Mouse (Mus musculus) forebrain, embryonic 16.5 days (tissue): ENCODE data around the gene Gjb5. TPM values are rescaled to one million over a fixed set of nuclear protein-coding genes. Genes with fewer than 3 reads are reported as not detected.
A peak's percentile ranks its signal among the peaks of the same experiment; 100 is the strongest.

ENCODE experiments used
- ATAC-seq: fragments of 200-750 bp; cut with Nextera tagmentation; 2 replicates; pipeline ENCODE4 v1.8.0; 2017; ENCODE audit warnings: mild to moderate bottlenecking, moderate library complexity
- H3K27ac ChIP-seq: fragments of 300-500 bp; sonication (generic); 2 replicates; pipeline ENCODE4 v1.5.1; 2014; ENCODE audit warnings: low read length, control low read depth
- H3K27me3 ChIP-seq: fragments of 300-500 bp; sonication (generic); replicated peaks from 2 replicates; pipeline ENCODE4 v1.6.1; 2014; ENCODE audit warnings: low read length; ENCODE audit not compliant: control insufficient read depth, insufficient read depth
- H3K36me3 ChIP-seq: fragments of 300-500 bp; sonication (generic); 2 replicates; pipeline ENCODE4 v1.6.1; 2014; ENCODE audit not compliant: control insufficient read depth, insufficient read depth
- H3K4me1 ChIP-seq: fragments of 300-500 bp; sonication (generic); replicated peaks from 2 replicates; pipeline ENCODE4 v1.6.1; 2014; ENCODE audit warnings: low read length; ENCODE audit not compliant: control insufficient read depth, insufficient read depth
- H3K4me2 ChIP-seq: fragments of 300-500 bp; sonication (generic); 2 replicates; pipeline ENCODE4 v1.6.1; 2014; ENCODE audit warnings: mild to moderate bottlenecking, low read length, control low read depth
- H3K4me3 ChIP-seq: fragments of 300-500 bp; sonication (generic); replicated peaks from 2 replicates; pipeline ENCODE4 v1.5.1; 2014; ENCODE audit warnings: mild to moderate bottlenecking, low read length, control low read depth
- H3K9ac ChIP-seq: fragments of 300-500 bp; sonication (generic); replicated peaks from 2 replicates; pipeline ENCODE4 v1.6.1; 2014; ENCODE audit warnings: low read depth, low read length, control low read depth
- H3K9me3 ChIP-seq: fragments of 300-500 bp; sonication (generic); 2 replicates; pipeline ENCODE4 v1.6.1; 2016; ENCODE audit warnings: low read length; ENCODE audit not compliant: control insufficient read depth
- WGBS: fragments of 180-500 bp; shearing (Covaris S2); extraction: QIAGEN DNeasy Blood & Tissue Kit; methylation state at CpG from one replicate; pipeline ENCODE4 v1.1.7; 2014; 5-methylcytosine and 5-hydroxymethylcytosine counted together
- polyA plus RNA-seq: library from polyadenylated mRNA; unstranded; fragments of >200 nt; fragmentation: Nextera tagmentation; extraction: Ambion mirVana; gene quantifications from 2 replicates; pipeline ENCODE4 v1.2.1, GENCODE M21; 2015

The Gjb5 gene
- polyA plus RNA-seq, 1 experiment from 2014 or later = 0.11 TPM

DNA sequence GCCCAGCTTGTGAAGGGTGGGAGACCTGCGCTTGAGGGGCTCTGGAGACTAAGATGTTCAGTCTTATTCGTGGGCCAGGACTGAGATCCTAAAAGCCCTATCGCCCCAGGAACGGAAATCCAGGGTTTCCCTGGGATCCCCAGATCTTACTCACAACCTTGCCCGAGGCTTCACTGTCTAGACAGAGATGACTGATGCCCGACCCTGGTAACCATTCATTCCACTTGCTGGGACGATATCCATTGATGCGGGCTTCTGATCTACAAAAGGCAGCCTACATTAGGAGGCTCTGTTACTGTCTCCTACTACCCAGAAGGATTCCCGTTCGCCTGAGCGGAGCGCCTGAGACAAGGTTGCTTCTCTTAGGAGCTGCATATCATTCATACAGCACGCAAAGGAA is 26.8 kb downstream of the Gjb5 start:
- no peak overlapping the region for H3K27ac ChIP-seq
- WGBS = 22% methylated on average over 13 of the region's 13 CpGs
- ATAC-seq = no peak
- H3K36me3 ChIP-seq = no peaks in the 10 kb centered on the region
- peaks cover 34% of the 10 kb centered on the region for H3K27me3 ChIP-seq
- no peak overlapping the region for H3K4me3 ChIP-seq
- H3K9me3 ChIP-seq = no peaks in the 10 kb centered on the region
- no peak overlapping the region for H3K4me2 ChIP-seq
- H3K9ac ChIP-seq = no peak overlapping the region
- H3K4me1 ChIP-seq = peaks cover 12% of the 10 kb centered on the region

DNA sequence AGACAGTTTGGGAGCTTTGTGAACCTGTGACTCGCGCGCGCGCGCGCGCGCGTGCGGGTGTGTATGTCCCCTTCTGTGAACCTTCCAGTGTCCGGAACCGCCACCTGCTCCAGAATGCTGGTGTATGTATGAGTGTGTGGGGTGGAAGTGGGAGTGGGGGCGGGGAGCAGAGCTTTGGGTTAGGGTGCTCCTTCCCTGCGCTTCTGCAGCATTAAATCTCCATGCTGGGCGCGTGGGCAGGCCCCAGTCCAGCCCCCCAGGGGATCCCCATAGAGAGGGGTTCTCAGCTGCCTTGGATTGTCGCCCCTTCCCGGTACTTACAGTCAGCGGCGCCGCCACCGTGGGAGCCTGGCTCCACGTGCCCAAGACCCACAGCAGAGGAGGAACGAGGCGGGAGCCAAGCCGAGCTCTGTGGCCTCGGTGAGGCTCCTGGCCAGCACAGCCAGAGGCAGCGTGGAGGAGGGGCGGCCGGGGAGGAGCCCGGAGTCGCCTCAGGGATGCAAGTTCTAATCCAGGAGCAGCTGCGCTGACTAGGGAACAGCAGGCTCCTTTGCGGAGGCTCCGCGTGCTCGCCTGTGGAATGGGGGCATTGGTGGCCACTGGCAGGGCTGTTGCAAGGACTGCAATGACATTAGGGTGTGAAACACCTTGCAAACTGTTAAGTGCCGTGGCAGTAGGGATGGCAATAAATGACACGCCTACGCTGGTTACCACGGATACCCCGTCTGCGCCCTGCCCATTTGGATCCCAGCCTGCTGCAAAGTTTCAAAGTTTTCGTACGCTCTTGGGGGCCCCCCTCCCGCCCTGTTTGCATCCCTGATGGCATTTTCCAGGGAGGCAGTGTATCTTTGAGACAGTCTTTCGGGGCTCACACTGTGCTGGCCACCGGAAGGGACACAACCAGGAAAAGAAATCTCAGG is 27.5 kb downstream of the Gjb5 start, which contains the start of gene Gjb3:
TSS of gene Gjb3 (minus strand) at position 664 of the 920 bp plus-strand sequence.
- H3K27me3 ChIP-seq = peaks cover 35% of the 10 kb centered on the region
- H3K4me2 ChIP-seq = peak within 1 kb of the TSS; percentile 42
- WGBS = 2% methylated on average over 49 of the region's 49 CpGs
- no peak within 1 kb of the TSS for H3K27ac ChIP-seq
- peak within 1 kb of the TSS; percentile 22 for H3K4me3 ChIP-seq
- no peaks in the 10 kb centered on the region for H3K36me3 ChIP-seq
- peaks cover 12% of the 10 kb centered on the region for H3K4me1 ChIP-seq
- no peak for ATAC-seq
- 0 out of 2 replicates have a peak within 1 kb of the TSS, but pooled peaks have one; percentile 5 for H3K9ac ChIP-seq
- no peaks in the 10 kb centered on the region for H3K9me3 ChIP-seq

DNA sequence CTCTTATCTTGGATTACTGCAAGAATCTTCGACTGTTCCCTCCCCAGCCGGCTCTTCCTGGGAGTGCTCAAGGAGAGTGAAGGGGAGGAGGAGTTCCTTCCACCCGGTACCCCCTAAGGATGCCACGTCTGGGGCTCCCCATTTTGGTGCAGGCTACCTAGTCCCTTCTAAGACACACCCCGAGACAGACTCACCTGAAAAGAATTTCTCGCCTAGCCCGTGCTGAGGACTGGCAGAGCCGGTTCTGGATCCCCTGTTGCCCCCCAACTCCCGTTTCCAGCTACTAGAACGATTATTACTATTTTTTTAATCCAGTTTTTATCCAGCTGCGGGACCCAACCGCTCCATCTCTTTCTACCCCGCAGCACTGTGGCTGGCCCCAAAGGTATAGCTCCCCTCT is 28.2 kb downstream of the Gjb5 start:
- peaks cover 38% of the 10 kb centered on the region for H3K27me3 ChIP-seq
- H3K4me3 ChIP-seq = peak overlapping the region; percentile 22
- H3K4me1 ChIP-seq = peaks cover 12% of the 10 kb centered on the region
- H3K4me2 ChIP-seq = peak overlapping the region; percentile 42
- no peak for ATAC-seq
- H3K9me3 ChIP-seq = no peaks in the 10 kb centered on the region
- H3K9ac ChIP-seq = no peak overlapping the region
- H3K36me3 ChIP-seq = no peaks in the 10 kb centered on the region
- 3% methylated on average over 13 of the region's 13 CpGs for WGBS
- H3K27ac ChIP-seq = no peak overlapping the region

DNA sequence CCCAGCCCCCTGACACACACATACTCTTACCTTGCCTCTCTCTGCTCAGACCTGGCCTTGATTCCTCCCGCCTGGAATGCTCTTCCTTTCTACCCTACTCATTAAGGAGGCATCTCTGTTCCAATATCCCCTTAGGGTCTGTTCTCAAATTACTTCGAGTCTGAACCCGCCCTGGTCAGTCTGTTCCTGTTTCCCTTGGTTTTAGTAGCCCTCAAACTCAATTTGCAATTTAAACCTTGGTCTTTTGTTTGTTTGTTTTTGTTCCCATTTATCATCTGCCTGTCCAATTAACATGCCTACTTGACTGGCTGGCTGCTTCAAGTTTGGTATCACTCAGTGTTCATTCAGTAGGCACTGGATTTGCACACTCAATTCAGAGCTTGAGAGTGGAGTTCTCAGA is 28.9 kb downstream of the Gjb5 start:
- Histone ChIP-seq H3K4me2 (no peak overlapping the region), H3K27me3 (peaks cover 38% of the 10 kb centered on the region), H3K4me3 (no peak overlapping the region), H3K9me3 (no peaks in the 10 kb centered on the region), H3K9ac (no peak overlapping the region), H3K36me3 (no peaks in the 10 kb centered on the region), H3K4me1 (peaks cover 12% of the 10 kb centered on the region), H3K27ac (no peak overlapping the region)
- ATAC-seq = no peak
- 4% methylated on average over 3 of the region's 3 CpGs for WGBS

DNA sequence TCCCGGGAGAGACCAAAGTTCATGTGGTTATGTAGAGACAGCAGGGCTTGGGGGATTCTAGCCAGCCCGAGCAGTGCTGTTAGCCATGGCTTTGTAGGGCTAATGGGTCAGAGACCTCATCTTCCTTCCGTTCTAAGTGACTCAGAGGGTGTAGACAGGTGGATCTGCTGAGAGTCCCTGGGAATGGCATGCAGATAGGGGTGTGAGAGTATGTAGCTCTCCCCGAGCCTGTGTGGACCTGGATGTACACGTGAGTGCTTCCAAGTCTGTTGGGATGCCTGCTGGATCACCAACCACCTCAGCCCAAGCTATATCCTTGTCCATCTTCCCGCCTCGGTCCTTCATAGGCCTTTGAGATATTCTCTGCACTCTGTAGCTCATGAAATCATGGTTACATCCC is 29.6 kb downstream of the Gjb5 start:
- Histone ChIP-seq H3K27me3 (peaks cover 38% of the 10 kb centered on the region), H3K4me1 (peaks cover 12% of the 10 kb centered on the region), H3K27ac (no peak overlapping the region), H3K36me3 (no peaks in the 10 kb centered on the region), H3K4me2 (no peak overlapping the region), H3K9me3 (no peaks in the 10 kb centered on the region), H3K4me3 (no peak overlapping the region), H3K9ac (no peak overlapping the region)
- ATAC-seq = no peak
- 71% methylated on average over 7 of the region's 7 CpGs for WGBS

DNA sequence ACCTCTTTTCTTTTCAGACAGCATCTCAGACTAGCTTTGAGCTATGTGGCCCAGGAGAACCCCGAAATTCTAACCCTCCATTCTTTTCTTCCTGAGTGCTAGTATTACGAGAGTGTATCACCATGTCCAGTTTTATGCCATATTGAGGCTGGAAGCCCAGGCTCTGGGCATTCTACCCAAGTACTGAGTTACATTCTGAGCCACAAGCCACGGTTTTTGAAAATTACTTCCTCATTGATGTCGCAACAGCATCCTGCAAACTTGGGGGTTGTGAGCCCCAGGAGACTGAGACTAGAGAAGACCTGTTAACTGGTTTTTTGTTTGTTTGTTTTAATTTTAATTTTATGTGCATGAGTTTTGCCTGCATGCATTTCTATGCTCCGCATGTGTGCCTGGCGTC is 30.2 kb downstream of the Gjb5 start:
- Histone ChIP-seq H3K4me3 (no peak overlapping the region), H3K27ac (no peak overlapping the region), H3K27me3 (peaks cover 38% of the 10 kb centered on the region), H3K36me3 (no peaks in the 10 kb centered on the region), H3K4me2 (no peak overlapping the region), H3K9ac (no peak overlapping the region), H3K4me1 (peaks cover 12% of the 10 kb centered on the region), H3K9me3 (no peaks in the 10 kb centered on the region)
- no peak for ATAC-seq
- WGBS = 76% methylated on average over 6 of the region's 6 CpGs

DNA sequence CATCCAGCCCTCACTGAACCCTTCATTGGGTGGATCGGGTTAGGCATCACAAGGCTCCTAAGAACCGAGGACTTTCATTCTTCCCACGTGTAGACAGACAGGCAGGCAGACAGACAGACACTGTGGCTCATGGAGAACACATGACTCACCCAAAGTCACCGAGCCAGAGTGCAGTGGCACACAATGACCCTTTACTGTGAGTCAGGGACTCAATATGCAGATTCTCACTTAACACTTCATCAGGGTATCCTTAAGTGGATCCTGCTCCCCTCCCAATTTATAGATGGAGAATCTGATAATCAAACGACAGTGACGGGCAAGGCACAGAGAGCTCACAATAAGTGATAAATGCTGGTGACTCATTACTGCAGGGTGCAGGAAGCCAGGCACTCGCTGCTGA is 30.7 kb downstream of the Gjb5 start:
- Histone ChIP-seq H3K36me3 (no peaks in the 10 kb centered on the region), H3K9me3 (no peaks in the 10 kb centered on the region), H3K4me1 (peaks cover 12% of the 10 kb centered on the region), H3K27me3 (peaks cover 37% of the 10 kb centered on the region), H3K4me3 (no peak overlapping the region), H3K4me2 (no peak overlapping the region), H3K9ac (no peak overlapping the region), H3K27ac (no peak overlapping the region)
- no peak for ATAC-seq
- WGBS = 74% methylated on average over 7 of the region's 7 CpGs

DNA sequence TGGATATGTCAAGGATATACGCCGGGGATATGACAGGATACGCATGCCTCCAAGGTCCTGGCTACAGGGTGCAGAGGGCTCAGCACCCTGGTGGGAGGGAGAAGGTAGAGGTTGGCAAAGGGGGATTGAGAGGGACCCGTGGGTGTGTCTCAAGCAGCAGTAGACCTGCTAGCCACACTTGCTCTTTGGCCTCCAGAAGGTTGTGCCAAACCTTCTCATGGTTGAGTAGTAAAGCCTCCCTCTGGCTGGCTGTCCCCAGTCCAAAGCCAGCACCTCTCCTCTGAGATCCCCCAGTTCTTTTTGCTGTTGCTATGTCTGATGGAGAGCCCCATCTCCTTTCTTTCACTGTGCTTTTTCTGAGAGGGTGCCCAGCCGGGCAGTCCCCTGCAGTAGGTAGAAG is 32.7 kb downstream of the Gjb5 start:
- H3K27ac ChIP-seq = no peak overlapping the region
- no peak overlapping the region for H3K4me3 ChIP-seq
- H3K4me2 ChIP-seq = no peak overlapping the region
- 91% methylated on average over 5 of the region's 5 CpGs for WGBS
- H3K36me3 ChIP-seq = no peaks in the 10 kb centered on the region
- no peaks in the 10 kb centered on the region for H3K9me3 ChIP-seq
- no peak overlapping the region for H3K9ac ChIP-seq
- H3K4me1 ChIP-seq = peaks cover 8% of the 10 kb centered on the region
- ATAC-seq = no peak
- H3K27me3 ChIP-seq = peaks cover 23% of the 10 kb centered on the region

DNA sequence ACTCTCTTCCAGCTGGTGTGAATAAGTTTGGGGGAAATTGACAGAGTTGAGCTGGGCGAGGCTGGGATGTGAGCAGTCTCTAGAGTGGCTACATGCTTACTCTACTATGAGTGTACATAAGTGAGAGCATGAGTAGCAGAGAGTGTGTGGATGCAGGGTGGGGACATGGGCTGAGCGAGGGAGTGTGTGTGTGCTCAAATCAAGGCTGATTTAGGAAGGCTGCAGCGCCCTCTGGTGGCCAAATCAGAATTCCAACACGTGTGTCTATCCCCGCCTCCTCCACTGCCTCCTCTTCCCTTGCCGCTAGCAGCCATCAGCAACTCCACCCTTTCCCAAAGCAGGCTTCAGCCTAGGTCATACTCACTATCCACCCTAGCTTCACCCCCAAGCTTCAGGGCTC is 33.2 kb downstream of the Gjb5 start:
- H3K36me3 ChIP-seq = no peaks in the 10 kb centered on the region
- H3K27me3 ChIP-seq = peaks cover 18% of the 10 kb centered on the region
- peak; percentile 74 for ATAC-seq
- no peak overlapping the region for H3K9ac ChIP-seq
- no peak overlapping the region for H3K27ac ChIP-seq
- WGBS = 5% methylated on average over 6 of the region's 6 CpGs
- peaks cover 5% of the 10 kb centered on the region; the same call in 1 of the 2 replicates for H3K4me1 ChIP-seq
- H3K9me3 ChIP-seq = no peaks in the 10 kb centered on the region
- H3K4me3 ChIP-seq = no peak overlapping the region
- H3K4me2 ChIP-seq = no peak overlapping the region
